Mouse (Mus musculus) bone marrow macrophage, adult 2 months (primary cell): ENCODE results near the gene Fgr. TPM values are rescaled to one million over a fixed set of nuclear protein-coding genes. Genes with fewer than 3 reads are reported as not detected.

ENCODE experiments used
- H3K27ac ChIP-seq: 2 replicates; pipeline ENCODE4 v1.5.1; 2012; ENCODE audit warnings: low read depth, low read length; ENCODE audit not compliant: insufficient read depth
- H3K4me1 ChIP-seq: 2 replicates; pipeline ENCODE4 v1.6.1; 2012; ENCODE audit warnings: low read length; ENCODE audit not compliant: control insufficient read depth, insufficient read depth
- H3K4me3 ChIP-seq: 2 replicates; pipeline ENCODE4 v1.5.1; 2012; ENCODE audit warnings: mild to moderate bottlenecking, low read length, moderate library complexity; ENCODE audit not compliant: insufficient read depth
- CTCF ChIP-seq: IDR thresholded peaks from 2 replicates; pipeline ENCODE4 v1.5.1; 2012; ENCODE audit warnings: low read depth, mild to moderate bottlenecking, low read length, moderate library complexity
- POLR2A ChIP-seq: IDR thresholded peaks from 2 replicates; pipeline ENCODE4 v1.6.1; 2012; ENCODE audit warnings: mild to moderate bottlenecking, low read depth, low read length, borderline replicate concordance
- polyA plus RNA-seq: library from polyadenylated mRNA; stranded (reverse); fragments of >200 nt; gene quantifications from 2 replicates; pipeline ENCODE4 v1.2.4, GENCODE M21; 2012; ENCODE audit not compliant: missing spikeins, insufficient read depth, insufficient read length

The Fgr gene
- polyA plus RNA-seq, 1 experiment: 24.3 TPM

DNA sequence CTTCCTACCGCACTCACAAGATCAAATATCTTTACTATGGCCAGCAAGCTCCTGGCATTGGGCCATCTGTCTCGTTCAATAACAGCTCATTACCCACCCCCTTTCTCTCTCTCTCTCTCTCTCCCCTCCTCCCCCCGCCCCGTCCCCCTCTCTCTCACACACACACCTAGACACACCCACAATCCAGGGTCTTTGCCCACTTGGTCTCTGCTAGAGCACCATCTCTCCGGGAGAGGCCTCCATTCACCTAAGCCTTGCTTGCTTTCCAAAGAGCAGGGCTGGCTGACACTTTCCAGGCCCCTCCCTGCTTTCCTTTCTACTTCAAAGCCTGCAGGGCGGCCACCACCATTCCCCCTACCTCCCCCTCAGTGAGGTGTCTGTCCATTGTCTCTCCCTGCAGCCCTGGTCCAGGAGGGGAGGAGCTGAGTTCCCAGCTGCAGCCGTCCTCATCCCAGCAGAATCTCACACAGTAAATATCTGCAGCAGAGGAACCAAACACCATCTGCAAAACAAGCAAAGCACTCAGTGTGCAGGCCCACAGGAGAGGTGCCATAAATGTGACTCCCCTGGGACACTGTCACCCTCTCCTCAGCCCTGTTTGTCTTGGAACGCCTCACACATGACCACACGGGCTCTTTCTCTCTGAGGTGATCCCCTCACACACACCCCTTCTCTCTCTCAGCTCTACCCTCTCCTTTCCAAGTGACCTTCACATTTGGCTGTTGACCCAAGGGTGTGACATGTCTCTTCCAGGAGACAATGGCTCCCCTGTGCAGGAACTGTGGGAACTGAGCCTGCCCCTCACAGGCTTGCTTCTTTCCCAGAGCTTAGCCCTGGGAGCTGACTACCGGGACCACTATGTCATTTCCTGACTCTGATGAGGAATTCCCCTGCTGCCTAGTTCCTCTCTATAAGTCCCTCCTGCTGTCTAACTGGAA is 14.9 kb upstream of the Fgr start:
- H3K27ac ChIP-seq: peak overlapping the region; percentile 87
- peak overlapping the region; percentile 10; the same call in 1 of the 2 replicates for H3K4me3 ChIP-seq
- TF ChIP-seq CTCF (no peak), POLR2A (0 out of 2 replicates have a peak, but pooled peaks have one; percentile 1)
- H3K4me1 ChIP-seq: peaks cover 56% of the 10 kb centered on the region

- Histone ChIP-seq H3K4me1 (peaks cover 56% of the 10 kb centered on the region), H3K27ac (peak overlapping the region; percentile 87)
Observed at GRCm38 (mm10) chr4:132959679-132960045, 14.2 kb upstream of the Fgr start.

GRCm38 (mm10) chr4:132960313-132960712 is 13.6 kb upstream of the Fgr start:
- Histone ChIP-seq H3K27ac (peak overlapping the region; percentile 87), H3K4me3 (no peak overlapping the region), H3K4me1 (peaks cover 54% of the 10 kb centered on the region)
- no peak for TF ChIP-seq CTCF
- no peak for TF ChIP-seq POLR2A

More at GRCm38 (mm10) chr4:132959679-132960045, 14.2 kb upstream of the Fgr start:
- no peak overlapping the region for H3K4me3 ChIP-seq
- no peak for TF ChIP-seq CTCF
- TF ChIP-seq POLR2A: no peak

DNA sequence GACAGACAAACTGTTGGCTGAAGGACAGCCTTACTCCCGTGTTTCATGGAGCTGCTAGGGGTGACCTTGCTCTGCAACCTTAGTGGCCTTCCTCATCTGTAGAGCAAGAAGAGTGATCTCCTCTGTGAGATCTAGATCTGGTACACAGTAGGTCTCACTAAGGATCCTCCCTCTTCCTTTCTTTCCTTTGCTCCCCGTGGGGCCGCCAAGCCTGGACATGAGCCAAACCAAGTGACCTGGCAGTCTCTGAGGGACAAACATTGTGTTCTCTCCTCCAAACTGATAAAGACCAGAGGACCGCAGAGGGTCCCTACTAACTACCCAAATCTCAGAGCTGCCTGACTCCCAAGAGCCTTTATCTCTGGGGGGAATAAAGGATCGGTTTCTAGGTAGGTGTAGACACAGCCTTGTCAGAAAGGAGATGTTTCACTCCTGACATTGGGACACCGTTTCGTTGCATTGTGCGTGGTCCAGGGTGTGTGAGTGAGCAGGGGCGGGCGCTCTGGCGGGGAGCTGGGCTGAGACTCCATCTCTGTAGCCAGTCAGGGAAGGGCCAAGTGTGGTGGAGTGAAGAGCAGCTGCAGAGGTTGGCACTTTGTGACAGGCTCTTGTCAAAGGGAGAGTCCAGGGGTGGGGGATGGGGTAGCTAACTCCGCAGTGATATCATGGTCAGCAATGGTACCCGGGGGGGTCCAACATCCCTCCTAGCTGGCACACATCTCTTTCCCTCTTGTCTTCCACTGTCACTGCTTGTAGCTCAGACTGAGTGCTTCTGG is 12.8 kb upstream of the Fgr start:
- H3K4me1 ChIP-seq: peaks cover 49% of the 10 kb centered on the region
- TF ChIP-seq POLR2A: no peak
- TF ChIP-seq CTCF: no peak
- H3K27ac ChIP-seq: peak overlapping the region; percentile 87
- H3K4me3 ChIP-seq: no peak overlapping the region

GRCm38 (mm10) chr4:132961866-132962265 is 12.0 kb upstream of the Fgr start:
- Histone ChIP-seq H3K27ac (peak overlapping the region; percentile 87), H3K4me3 (no peak overlapping the region), H3K4me1 (peaks cover 49% of the 10 kb centered on the region)
- TF ChIP-seq POLR2A: no peak
- no peak for TF ChIP-seq CTCF

DNA sequence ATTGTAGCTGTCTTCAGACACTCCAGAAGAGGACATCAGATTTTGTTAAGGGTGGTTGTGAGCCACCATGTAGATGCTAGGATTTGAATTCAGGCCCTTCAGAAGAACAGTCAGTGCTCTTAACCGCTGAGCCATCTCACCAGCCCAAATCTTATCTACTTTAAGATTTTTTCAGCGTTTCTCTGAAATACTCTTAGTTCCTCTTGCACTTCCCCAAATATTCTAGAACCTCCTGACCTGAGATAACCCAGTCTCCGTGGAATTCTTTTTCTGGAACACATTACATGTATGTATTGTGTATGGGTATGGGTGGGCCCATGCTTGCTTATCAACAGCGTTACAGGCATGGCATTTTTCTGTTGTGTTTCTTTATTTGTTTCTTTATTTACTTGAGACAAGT is 11.3 kb upstream of the Fgr start:
- peak overlapping the region; percentile 87 for H3K27ac ChIP-seq
- peaks cover 49% of the 10 kb centered on the region for H3K4me1 ChIP-seq
- no peak overlapping the region for H3K4me3 ChIP-seq
- TF ChIP-seq CTCF: no peak
- no peak for TF ChIP-seq POLR2A

DNA sequence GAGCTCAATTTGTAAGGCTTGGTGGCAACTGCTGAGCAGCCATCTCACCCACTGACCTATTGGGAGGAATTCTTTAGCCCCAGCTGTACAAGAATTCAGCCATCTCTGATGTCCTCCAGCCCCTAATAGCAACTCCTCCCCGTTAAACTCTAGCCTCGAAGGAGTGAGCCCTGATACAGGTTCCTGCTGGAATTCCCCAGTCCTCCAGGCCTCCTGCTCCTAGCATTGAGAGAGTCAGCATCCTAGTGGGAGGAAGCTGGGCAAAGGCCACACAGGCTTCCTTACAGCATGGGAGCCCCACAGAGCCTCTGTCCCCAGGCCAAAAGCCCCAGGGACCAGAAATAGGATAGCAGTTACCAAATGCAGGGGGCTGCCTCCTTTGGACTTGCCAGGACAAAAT is 10.5 kb upstream of the Fgr start:
- H3K27ac ChIP-seq: peak overlapping the region; percentile 39
- TF ChIP-seq POLR2A (no peak), CTCF (no peak)

DNA sequence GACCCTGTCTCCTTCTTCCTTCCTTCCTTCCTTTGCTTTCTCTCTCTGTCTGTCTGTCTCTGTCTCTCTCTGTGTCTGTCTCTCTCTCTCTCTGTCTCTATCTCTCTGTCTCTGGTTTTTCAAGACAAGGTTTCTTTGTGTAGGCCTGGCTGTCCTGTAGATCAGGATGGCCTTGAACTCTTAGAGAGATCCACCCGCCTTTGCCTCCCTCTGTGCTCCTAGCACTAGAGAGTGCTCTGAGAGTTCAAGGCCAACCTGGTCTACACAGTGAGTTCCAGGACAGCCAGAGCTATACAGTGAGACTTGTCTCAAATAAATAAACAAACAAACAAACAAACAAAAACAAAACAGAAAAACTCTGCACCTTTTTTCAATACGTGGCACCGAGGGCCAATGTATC is 9.8 kb upstream of the Fgr start:
- TF ChIP-seq CTCF: no peak
- no peak for TF ChIP-seq POLR2A
- Histone ChIP-seq H3K4me3 (no peak overlapping the region), H3K27ac (no peak overlapping the region), H3K4me1 (peaks cover 52% of the 10 kb centered on the region)

More for the DNA sequence above, 10.5 kb upstream of the Fgr start:
- no peak overlapping the region for H3K4me3 ChIP-seq
- peaks cover 53% of the 10 kb centered on the region for H3K4me1 ChIP-seq

- Histone ChIP-seq H3K4me1 (peaks cover 51% of the 10 kb centered on the region), H3K27ac (no peak overlapping the region), H3K4me3 (no peak overlapping the region)
- no peak for TF ChIP-seq CTCF
- no peak for TF ChIP-seq POLR2A
Observed at GRCm38 (mm10) chr4:132964473-132964872, 9.4 kb upstream of the Fgr start.
